In genomic region chr1:88586128-88586527, GRCm38 (mm10) we compare ENCODE assay signal across 20 mouse cellular contexts.
"Had no signal": no experiment of that assay in that cellular context is flagged by ENCODE, and none has a peak within 500 bp of the region (broad histone marks: within the 10 kb centered on the region; RNA-seq: fewer than 3 reads in every experiment).

No protein-coding gene starts in this region.

- H3K9me3 ChIP-seq: heart, embryonic 10.5 days; heart, embryonic 12.5 days; hindbrain, embryonic 10.5 days; hindbrain, embryonic 12.5 days; kidney, embryonic 15.5 days; limb, embryonic 12.5 days; liver, embryonic 13.5 days; liver, embryonic 15.5 days had no signal

- H3K27me3 ChIP-seq: heart, embryonic 12.5 days; hindbrain, embryonic 12.5 days; kidney, embryonic 15.5 days; limb, embryonic 12.5 days; liver, embryonic 13.5 days; liver, embryonic 15.5 days had no signal

- H3K4me1 ChIP-seq: hindbrain, embryonic 10.5 days; hindbrain, embryonic 12.5 days; limb, embryonic 12.5 days; liver, embryonic 13.5 days had no signal

- ATAC-seq: hindbrain, embryonic 16.5 days; intestine, embryonic 16.5 days had no signal

- DNase-seq: gastrocnemius, postnatal 14 days; gastrocnemius, postnatal 36 days; kidney, adult 18-20 months; kidney, adult 8-10 months; layer of hippocampus, postnatal 36 days; left cerebral cortex, postnatal 4 days; liver; liver, embryonic 13.5 days had no signal

- H3K4me3 ChIP-seq: heart, embryonic 10.5 days; heart, embryonic 12.5 days; hindbrain, embryonic 10.5 days; hindbrain, embryonic 12.5 days; kidney, embryonic 15.5 days; limb, embryonic 12.5 days; liver, embryonic 13.5 days; liver, embryonic 15.5 days had no signal

- H3K27ac ChIP-seq: hindbrain, embryonic 12.5 days; hindbrain, embryonic 14.5 days; kidney, embryonic 15.5 days; kidney, postnatal 0 days; limb, embryonic 12.5 days; liver, embryonic 15.5 days had no signal

- H3K36me3 ChIP-seq: heart, embryonic 10.5 days; heart, embryonic 12.5 days; hindbrain, embryonic 10.5 days; hindbrain, embryonic 12.5 days; kidney, embryonic 15.5 days; limb, embryonic 12.5 days; liver, embryonic 13.5 days; liver, embryonic 15.5 days had no signal

- H3K9ac ChIP-seq: heart, embryonic 12.5 days; hindbrain, embryonic 12.5 days; hindbrain, embryonic 14.5 days; kidney, embryonic 15.5 days; limb, embryonic 12.5 days; liver, embryonic 13.5 days; liver, embryonic 15.5 days had no signal

- H3K4me2 ChIP-seq: heart, embryonic 12.5 days; hindbrain, embryonic 12.5 days; hindbrain, embryonic 14.5 days; kidney, embryonic 15.5 days; limb, embryonic 12.5 days; liver, embryonic 11.5 days; liver, embryonic 13.5 days; liver, embryonic 15.5 days had no signal
